Mouse (Mus musculus) CD4-positive naive resting alpha-beta T cell, adult 76 days (primary cell): ENCODE results near the gene Slc13a5. TPM values are rescaled to one million over a fixed set of nuclear protein-coding genes. Genes with fewer than 3 reads are reported as not detected.

Experiments used
- total RNA-seq: library from RNA; stranded (reverse); gene quantifications from one replicate; pipeline ENCODE4 v1.2.4, GENCODE M21; 2023

Gene Slc13a5
- total RNA-seq = not detected

GRCm38 (mm10) chr11:72266960-72267560 is at the start of gene Slc13a5:
TSS of gene Slc13a5 (minus strand) at chr11:72267222.

DNA sequence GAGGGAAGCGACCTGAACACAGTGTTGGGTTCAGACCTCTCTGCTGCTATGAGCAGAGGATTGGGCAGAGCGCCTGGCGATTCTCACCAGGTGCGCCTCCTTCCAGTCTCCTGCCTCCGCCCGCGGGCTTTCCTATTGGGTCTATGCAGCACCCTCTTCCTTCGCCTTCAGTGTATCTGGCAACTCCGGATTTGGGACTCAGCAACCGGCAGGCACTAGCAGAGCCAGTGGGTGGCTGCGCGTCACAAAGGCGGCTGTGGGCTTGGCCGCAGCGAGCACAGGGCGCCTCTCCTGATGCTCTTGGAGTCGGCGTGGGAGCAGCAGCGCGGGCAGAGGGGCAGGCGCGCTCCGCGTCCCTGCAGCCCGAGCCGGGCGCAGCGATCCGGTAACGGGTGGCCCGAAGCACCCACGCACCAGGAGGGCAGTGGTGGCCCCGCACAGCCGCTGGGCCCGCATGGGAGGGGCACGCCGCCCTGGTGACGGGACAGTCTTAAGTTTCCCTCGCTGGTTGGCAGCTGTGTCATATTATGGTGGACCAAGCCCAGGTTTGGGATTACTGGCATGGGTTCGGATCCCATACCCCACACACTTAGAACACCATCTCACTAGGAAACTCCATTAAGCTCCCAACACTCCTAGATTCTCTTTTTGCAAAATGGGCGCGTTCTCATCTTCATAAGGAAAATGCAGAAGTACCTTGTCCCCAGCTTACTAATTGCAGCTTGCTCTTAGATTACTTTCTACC is 47.3 kb upstream of the Slc13a5 start, which contains the start of gene Fbxo39:
TSS of gene Fbxo39 (plus strand) at position 294 of the 745 bp plus-strand sequence.

GRCm38 (mm10) chr11:72301334-72301733 is 34.3 kb upstream of the Slc13a5 start, which contains the start of gene Xaf1:
TSS of gene Xaf1 (plus strand) at chr11:72301629.

GRCm38 (mm10) chr11:72215410-72215797 is 51.6 kb downstream of the Slc13a5 start, which contains the start of gene Med31:
TSS of gene Med31 (minus strand) at chr11:72215592.

DNA sequence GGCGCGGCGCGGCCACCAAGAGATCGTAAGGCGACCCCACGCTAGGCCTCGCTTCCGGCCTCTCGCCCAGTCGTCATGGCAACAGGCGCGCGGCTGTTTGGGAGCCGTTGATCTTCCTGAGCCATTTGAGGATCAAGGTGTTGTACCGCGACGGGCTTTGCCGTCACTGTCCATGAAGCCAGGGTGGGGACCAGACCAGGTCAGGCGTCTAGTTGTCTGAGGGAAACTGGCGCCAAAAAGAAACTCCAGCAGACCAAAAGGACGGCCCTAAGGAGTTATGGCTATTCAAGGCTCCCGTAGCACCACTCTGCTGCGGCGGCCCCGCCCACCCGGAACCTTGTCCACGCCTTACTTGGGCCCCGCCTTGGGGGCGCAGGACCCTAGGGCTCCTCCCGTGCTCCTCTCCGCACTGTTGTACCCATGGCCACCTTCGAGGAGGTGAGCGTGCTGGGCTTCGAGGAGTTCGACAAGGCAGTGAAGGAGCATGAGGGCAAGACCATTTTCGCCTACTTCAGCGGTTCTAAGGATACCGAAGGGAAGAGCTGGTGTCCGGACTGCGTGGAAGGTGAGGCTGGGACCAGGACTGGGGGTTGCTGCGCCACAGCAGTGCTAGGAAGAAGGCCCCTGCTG is 59.7 kb downstream of the Slc13a5 start, which contains the start of the genes 4933427D14Rik and Txndc17:
TSS of gene 4933427D14Rik (minus strand) at position 256 of the 630 bp plus-strand sequence.
TSS of gene Txndc17 (plus strand) at position 344 of the 630 bp plus-strand sequence.

GRCm38 (mm10) chr11:72206341-72207203 is 60.5 kb downstream of the Slc13a5 start, which contains the start of gene Gm43951:
TSS of gene Gm43951 (minus strand) at chr11:72206840.

Other genes starting within 250 kb of the Slc13a5 start
- gene Aipl1, start 229.7 kb downstream of the Slc13a5 start, total RNA-seq = not detected
- gene Pimreg, start 225.2 kb downstream of the Slc13a5 start, total RNA-seq = 0.50 TPM
- 0.15 TPM for gene Pitpnm3, start 131.4 kb downstream of the Slc13a5 start, total RNA-seq
- gene Gm43951, start 60.4 kb downstream of the Slc13a5 start, total RNA-seq = 0.70 TPM
- gene 4933427D14Rik, start 59.8 kb downstream of the Slc13a5 start, total RNA-seq = 11.8 TPM
- 23.4 TPM for gene Txndc17, start 59.7 kb downstream of the Slc13a5 start, total RNA-seq
- gene Med31, start 51.6 kb downstream of the Slc13a5 start, total RNA-seq = 19.5 TPM
- 31.4 TPM for gene Xaf1, start 34.4 kb upstream of the Slc13a5 start, total RNA-seq
- gene Fbxo39, start 47.2 kb upstream of the Slc13a5 start, total RNA-seq = not detected
- gene Tekt1, start 95.2 kb upstream of the Slc13a5 start, total RNA-seq = not detected
- not detected for gene Smtnl2, start 144.5 kb upstream of the Slc13a5 start, total RNA-seq
- not detected for gene Ggt6, start 168.3 kb upstream of the Slc13a5 start, total RNA-seq
- gene Mybbp1a, start 174.1 kb upstream of the Slc13a5 start, total RNA-seq = 161 TPM
- gene Spns2, start 222.7 kb upstream of the Slc13a5 start, total RNA-seq = 1.9 TPM